Mouse (Mus musculus): ENCODE data around the gene Gcnt2.

GRCm38 (mm10) chr13:40842141-40842540 lies 17.4 kb upstream of the Gcnt2 start:
- TF ChIP-seq CTCF (IDR thresholded peaks at IDR 0.05; ENCODE audit: extremely low read depth, insufficient read depth, insufficient read length, insufficient replicate concordance) (no peak), POLR2A (IDR thresholded peaks at IDR 0.05; ENCODE audit: low read depth, low read length) (no peak)

Measured in spleen, adult 2 months (tissue).